Mouse (Mus musculus): ENCODE measurements around the gene Nupr1.

The Nupr1 gene

GRCm38 (mm10) chr7:126630824-126631518, at the start of gene Nupr1:
TSS of gene Nupr1 (minus strand) at chr7:126630861.
- ChIA-PET CTCF (no interaction called here), POLR2A (interaction anchor here in 1 of 4 experiments (2.6 kb wide), 1 partner anchor 47 kb away, joined by 18 read pairs; the partner anchor contains the start of gene Apobr)

GRCm38 (mm10) chr7:126679683-126680082, 49.0 kb upstream of the Nupr1 start:
- CTCF ChIA-PET, result interaction anchor here in 3 of 4 experiments (0.7 to 1.4 kb wide), 6 partner anchors 11 to 92 kb away, joined by 3 to 7 read pairs (median 3); no protein-coding TSS in a partner anchor
- POLR2A ChIA-PET, result interaction anchor here in 3 of 4 experiments (0.6 to 5.1 kb wide), 10 partner anchors 13 to 1192 kb away, joined by 3 to 51 read pairs (median 6); partner anchors contain the start of genes Bola2 (in 1 of the 3), Eif3c (in 1 of the 3) and Sgf29 (in 1 of the 3)

- POLR2A ChIA-PET, result interaction anchor here in 2 of 4 experiments (0.6 to 5.1 kb wide), 16 partner anchors 8 to 546 kb away, joined by 3 to 51 read pairs (median 4); partner anchors contain the start of genes Bola2 (in 1 of the 2), Eif3c (in 1 of the 2), Maz (in 1 of the 2) and Sgf29 (in 1 of the 2)
Observed at GRCm38 (mm10) chr7:126678545-126679341, 48.1 kb upstream of the Nupr1 start.

GRCm38 (mm10) chr7:126676631-126677220, 46.1 kb upstream of the Nupr1 start:
- CTCF ChIA-PET, result no interaction called here

More at GRCm38 (mm10) chr7:126678545-126679341, 48.1 kb upstream of the Nupr1 start:
- CTCF ChIA-PET, result interaction anchor here in 3 of 4 experiments (0.6 to 1.4 kb wide), 8 partner anchors 10 to 503 kb away, joined by 3 to 7 read pairs (median 4); no protein-coding TSS in a partner anchor

DNA sequence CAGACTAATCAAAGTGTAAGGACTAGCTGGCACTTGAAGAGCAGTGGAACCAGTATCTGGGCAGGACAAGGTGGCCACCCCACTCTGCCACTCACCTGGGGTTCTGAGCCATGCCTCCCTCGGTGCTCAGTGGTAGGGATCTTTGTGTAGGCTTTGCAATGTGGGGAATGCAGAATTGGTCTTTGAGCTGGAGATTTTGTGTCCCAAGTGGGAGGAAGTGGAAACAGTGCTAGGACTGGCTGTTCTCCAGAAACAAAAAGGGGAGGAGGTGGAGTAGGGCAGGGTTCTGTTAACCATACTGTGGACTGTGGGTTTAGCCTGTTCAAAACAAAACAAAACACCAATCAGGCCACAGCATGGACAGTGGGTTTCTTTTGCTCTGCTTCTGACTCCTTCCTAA, 45.5 kb upstream of the Nupr1 start, which contains the start of gene Sult1a1:
TSS of gene Sult1a1 (minus strand) at position 226 of the 400 bp plus-strand sequence.
- ChIA-PET CTCF (no interaction called here), POLR2A (interaction anchor here in 2 of 4 experiments (1.0 to 1.5 kb wide), 6 partner anchors 10 to 92 kb away, joined by 3 to 4 read pairs (median 4); partner anchors contain the start of genes Apobr (in 1 of the 2) and Sgf29 (in 1 of the 2))

More at GRCm38 (mm10) chr7:126676631-126677220, 46.1 kb upstream of the Nupr1 start:
- POLR2A ChIA-PET, result interaction anchor here in 2 of 4 experiments (1.1 to 5.1 kb wide), 5 partner anchors 15 to 92 kb away, joined by 3 to 51 read pairs (median 4); partner anchors contain the start of genes Apobr (in 1 of the 2), Bola2 (in 1 of the 2) and Sgf29 (in 1 of the 2)

GRCm38 (mm10) chr7:126675104-126675503, 44.4 kb upstream of the Nupr1 start:
- POLR2A ChIA-PET, result interaction anchor here in 2 of 4 experiments (1.0 to 1.5 kb wide), 4 partner anchors 11 to 18 kb away, joined by 3 to 4 read pairs (median 4); no protein-coding TSS in a partner anchor

DNA sequence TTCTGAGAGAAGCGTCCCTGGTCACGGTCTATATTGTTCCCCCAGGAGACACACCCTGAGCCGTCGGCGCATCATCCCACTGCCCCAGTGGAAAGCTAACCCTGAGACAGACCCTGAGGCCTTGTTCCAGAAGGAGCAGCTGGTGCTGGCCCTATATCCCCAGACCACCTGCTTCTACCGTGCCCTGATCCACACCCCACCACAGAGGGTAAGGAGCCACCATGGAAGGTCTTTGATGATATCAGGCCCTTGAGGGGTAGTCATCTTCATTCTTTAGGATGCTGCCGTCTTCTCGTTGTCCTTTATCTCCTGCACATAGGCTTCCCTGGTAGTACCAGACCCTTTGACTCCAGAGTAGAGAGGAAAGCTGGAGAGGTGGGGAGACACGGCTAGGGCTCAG, 41.5 kb upstream of the Nupr1 start:
- CTCF ChIA-PET, result no interaction called here

More at GRCm38 (mm10) chr7:126675104-126675503, 44.4 kb upstream of the Nupr1 start:
- CTCF ChIA-PET, result interaction anchor here in 1 of 4 experiments (0.6 kb wide), 1 partner anchor 75 kb away, joined by 3 read pairs; no protein-coding TSS in a partner anchor

GRCm38 (mm10) chr7:126670152-126670551, 39.5 kb upstream of the Nupr1 start:
- ChIA-PET POLR2A (interaction anchor here in 2 of 4 experiments (1.1 to 1.4 kb wide), 2 partner anchors 16 to 20 kb away, joined by 3 read pairs; no protein-coding TSS in a partner anchor), CTCF (no interaction called here)

More for the DNA sequence above, 41.5 kb upstream of the Nupr1 start:
- POLR2A ChIA-PET, result interaction anchor here in 1 of 4 experiments (0.5 to 1.4 kb wide), 3 partner anchors 15 to 287 kb away, joined by 3 read pairs; partner anchors contain the start of gene Sgf29

GRCm38 (mm10) chr7:126668452-126668851, 37.8 kb upstream of the Nupr1 start:
- ChIA-PET POLR2A (interaction anchor here in 3 of 4 experiments (0.6 to 2.4 kb wide), 8 partner anchors 9 to 74 kb away, joined by 3 to 11 read pairs (median 3); no protein-coding TSS in a partner anchor), CTCF (interaction anchor here in 2 of 4 experiments (0.5 to 1.5 kb wide), 4 partner anchors 10 to 142 kb away, joined by 4 to 13 read pairs (median 4); no protein-coding TSS in a partner anchor)

DNA sequence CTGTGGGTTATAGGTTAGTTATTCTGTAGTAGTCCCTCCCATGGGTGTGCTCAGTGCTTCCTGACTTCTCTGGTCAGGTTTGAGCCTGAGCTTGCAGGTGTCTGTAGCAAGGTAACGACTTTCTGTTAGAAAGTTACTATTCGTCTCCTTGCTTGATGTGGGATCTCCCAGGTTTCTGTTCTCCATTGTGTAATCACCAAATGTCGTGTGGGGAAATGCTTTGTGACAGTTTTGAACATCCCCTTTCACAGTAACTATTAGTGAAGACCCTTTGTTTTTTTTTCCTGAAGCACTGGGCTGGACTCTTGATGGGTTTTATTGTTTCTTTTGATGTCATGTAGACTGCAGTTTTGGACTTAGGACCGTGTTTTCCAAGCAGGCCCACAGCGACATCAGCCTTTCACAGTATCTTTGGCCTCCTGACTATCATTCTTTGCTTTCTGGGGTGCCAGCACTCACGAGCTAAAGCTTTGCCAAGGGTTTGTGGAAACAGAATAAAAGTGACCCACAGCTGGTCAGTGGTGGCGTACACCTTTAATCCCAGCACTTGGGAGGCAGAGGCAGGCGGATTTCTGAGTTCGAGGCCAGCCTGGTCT, 36.9 kb upstream of the Nupr1 start:
- CTCF ChIA-PET, result interaction anchor here in 1 of 4 experiments (0.6 kb wide), 1 partner anchor 143 kb away, joined by 4 read pairs; no protein-coding TSS in a partner anchor
- POLR2A ChIA-PET, result interaction anchor here in 3 of 4 experiments (0.7 to 2.4 kb wide), 5 partner anchors 8 to 75 kb away, joined by 3 to 11 read pairs (median 4); no protein-coding TSS in a partner anchor

- CTCF ChIA-PET, result interaction anchor here in 1 of 4 experiments (0.6 kb wide), 1 partner anchor 28 kb away, joined by 3 read pairs; no protein-coding TSS in a partner anchor
- POLR2A ChIA-PET, result interaction anchor here in 2 of 4 experiments (0.9 to 2.7 kb wide), 7 partner anchors 16 to 190 kb away, joined by 3 to 11 read pairs (median 4); partner anchors contain the start of genes Bola2 (in 1 of the 2), Eif3c (in 1 of the 2), Sgf29 (in 1 of the 2) and Sh2b1 (in 1 of the 2)
Observed at GRCm38 (mm10) chr7:126665269-126665668, 34.6 kb upstream of the Nupr1 start.

- POLR2A ChIA-PET, result interaction anchor here in 2 of 4 experiments (0.8 to 2.3 kb wide), 3 partner anchors 15 to 97 kb away, joined by 3 to 8 read pairs (median 3); partner anchors contain the start of genes Bola2 (in 1 of the 2) and Eif3c (in 1 of the 2)
- CTCF ChIA-PET, result no interaction called here
Observed at GRCm38 (mm10) chr7:126663646-126664045, 33.0 kb upstream of the Nupr1 start.

- POLR2A ChIA-PET, result interaction anchor here in 3 of 4 experiments (0.6 to 3.5 kb wide), 5 partner anchors 8 to 280 kb away, joined by 4 to 16 read pairs (median 6); partner anchors contain the start of gene Sgf29 (in 2 of the 3)
- CTCF ChIA-PET, result no interaction called here
Observed at GRCm38 (mm10) chr7:126659771-126660170, 29.1 kb upstream of the Nupr1 start.

GRCm38 (mm10) chr7:126657522-126657921, 26.9 kb upstream of the Nupr1 start:
- POLR2A ChIA-PET, result interaction anchor here in 3 of 4 experiments (0.6 to 1.6 kb wide), 7 partner anchors 8 to 82 kb away, joined by 3 to 7 read pairs (median 3); partner anchors contain the start of genes Sgf29 (in 1 of the 3) and Sult1a1 (in 1 of the 3)
- CTCF ChIA-PET, result no interaction called here

GRCm38 (mm10) chr7:126655695-126656094, 25.0 kb upstream of the Nupr1 start:
- POLR2A ChIA-PET, result interaction anchor here in 1 of 4 experiments (0.6 to 1.1 kb wide), 2 partner anchors 33 to 76 kb away, joined by 3 to 6 read pairs; no protein-coding TSS in a partner anchor
- CTCF ChIA-PET, result no interaction called here

DNA sequence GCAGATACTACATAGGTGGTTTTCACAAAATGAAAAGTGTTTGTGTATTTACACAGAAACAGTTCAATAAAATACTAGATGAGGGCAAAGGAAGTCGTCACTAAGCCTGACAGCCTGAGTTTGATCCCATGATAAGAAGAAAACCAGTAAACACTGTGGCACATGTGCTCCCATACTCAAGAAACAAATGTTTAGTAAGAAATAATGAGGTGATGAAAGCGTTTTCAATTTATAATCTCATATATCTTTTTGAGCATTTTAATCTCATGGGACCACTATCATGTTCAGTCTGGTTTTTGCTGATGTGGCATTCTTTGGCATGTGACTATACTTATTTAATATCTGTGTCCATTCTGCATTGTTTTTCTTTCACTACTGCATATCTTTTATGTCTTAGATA, 23.3 kb upstream of the Nupr1 start:
- ChIA-PET POLR2A (no interaction called here), CTCF (interaction anchor here in 1 of 4 experiments (1.1 kb wide), 1 partner anchor 39 kb away, joined by 3 read pairs; no protein-coding TSS in a partner anchor)
